Mouse (Mus musculus): ENCODE measurements at regions not wholly inside any gene's neighbourhood (a gene's known extent, or its start where the extent isn't known, plus 50 kb on each side); places are given as distances from the start of the nearest gene placed in this dataset.

DNA sequence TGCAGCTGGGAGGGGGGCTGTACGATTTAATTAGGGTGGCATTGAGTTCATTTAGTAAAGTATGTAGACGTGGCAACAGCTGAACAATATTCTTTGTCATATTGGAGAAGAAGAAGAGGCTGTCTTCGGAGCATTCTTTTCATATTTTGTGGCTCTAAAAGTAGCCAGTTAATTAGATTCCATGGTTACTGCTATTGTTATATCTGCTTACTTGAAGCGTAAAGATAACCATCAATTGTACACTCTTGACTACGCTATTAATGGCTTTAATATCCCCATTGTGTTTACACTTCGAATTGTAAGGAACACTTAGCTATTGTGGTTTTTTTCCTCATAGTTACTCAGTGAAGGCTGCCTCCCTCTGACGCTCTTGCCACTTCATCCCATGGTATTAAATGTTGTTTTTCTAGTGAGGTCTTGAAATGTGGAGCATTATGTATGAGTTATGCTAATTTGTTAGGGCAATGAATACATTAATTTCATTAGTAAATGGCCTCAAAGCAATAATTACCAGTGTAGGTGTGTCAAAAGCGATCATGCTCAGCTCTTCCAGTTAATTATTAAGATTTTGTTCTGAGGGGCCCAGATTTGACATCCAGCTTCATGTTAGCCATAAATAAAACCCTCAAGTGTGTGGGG, 415.0 kb downstream of the Lmo4 start:
- no peak for TF ChIP-seq EP300 (optimal IDR thresholded peaks at IDR 0.05)
- TF ChIP-seq CTCF (IDR thresholded peaks at IDR 0.05; ENCODE audit: low read depth), result no peak
